Mouse (Mus musculus) intestine, embryonic 14.5 days (tissue): ENCODE measurements around the gene Lrrc28. TPM values are rescaled to one million over a fixed set of nuclear protein-coding genes. Genes with fewer than 3 reads are reported as not detected.

Source experiments
- ATAC-seq: fragments of 200-750 bp; cut with Nextera tagmentation; replicated peaks from 2 replicates; pipeline ENCODE4 v1.8.0; 2017; ENCODE audit warnings: low read depth, moderate number of reproducible peaks, moderate TSS enrichment, moderate library complexity; ENCODE audit not compliant: low FRiP score, low TSS enrichment
- DNase-seq: peaks from one replicate; pipeline ENCODE4 v3.0.0-alpha.2; 2018; ENCODE audit warnings: low spot score
- H3K27ac ChIP-seq: fragments of 300-500 bp; sonication (generic); 2 replicates; pipeline ENCODE4 v1.5.1; 2014; ENCODE audit warnings: low read depth, mild to moderate bottlenecking, control low read depth
- H3K27me3 ChIP-seq: fragments of 300-500 bp; sonication (generic); replicated peaks from 2 replicates; pipeline ENCODE4 v1.6.1; 2014; ENCODE audit warnings: low read length, control low read depth; ENCODE audit not compliant: control insufficient read depth, insufficient read depth
- H3K36me3 ChIP-seq: fragments of 300-500 bp; sonication (generic); 2 replicates; pipeline ENCODE4 v1.6.1; 2014; ENCODE audit warnings: low read length, control low read depth; ENCODE audit not compliant: control insufficient read depth, insufficient read depth
- H3K4me1 ChIP-seq: fragments of 300-500 bp; sonication (generic); replicated peaks from 2 replicates; pipeline ENCODE4 v1.6.1; 2014; ENCODE audit warnings: low read length, control low read depth, mixed read lengths; ENCODE audit not compliant: control insufficient read depth, insufficient read depth
- H3K4me2 ChIP-seq: fragments of 300-500 bp; sonication (generic); 2 replicates; pipeline ENCODE4 v1.6.1; 2014; ENCODE audit warnings: low read length
- H3K4me3 ChIP-seq: fragments of 300-500 bp; sonication (generic); 2 replicates; pipeline ENCODE4 v1.5.1; 2014; ENCODE audit warnings: low read depth, low read length, control low read depth, mixed read lengths
- H3K9ac ChIP-seq: fragments of 300-500 bp; sonication (generic); 2 replicates; pipeline ENCODE4 v1.6.1; 2014; ENCODE audit warnings: mild to moderate bottlenecking, low read length
- H3K9me3 ChIP-seq: fragments of 300-500 bp; sonication (generic); 2 replicates; pipeline ENCODE4 v1.6.1; 2016; ENCODE audit warnings: low read length, control low read depth; ENCODE audit not compliant: control insufficient read depth
- WGBS: fragments of 180-500 bp; shearing (Covaris S2); extraction: QIAGEN DNeasy Blood & Tissue Kit; methylation state at CpG from one replicate; pipeline ENCODE4 v1.1.7; 2014; 5-methylcytosine and 5-hydroxymethylcytosine counted together
- polyA plus RNA-seq: library from polyadenylated mRNA; unstranded; fragments of >200 nt; fragmentation: Nextera tagmentation; extraction: Ambion mirVana; gene quantifications from 2 replicates; pipeline ENCODE4 v1.2.1, GENCODE M21; 2014

The Lrrc28 gene
- polyA plus RNA-seq, result 12.4 and 14.1 TPM in 2 replicates

GRCm38 (mm10) chr7:67644833-67645680, at the start of gene Lrrc28:
Lrrc28 (minus strand) TSS chr7:67645268.
- ATAC-seq, result peak; percentile 99
- Histone ChIP-seq H3K36me3 (no peaks in the 10 kb centered on the region; the same call in 1 of the 2 replicates), H3K9ac (peak within 1 kb of the TSS; percentile 90), H3K9me3 (no peaks in the 10 kb centered on the region), H3K4me3 (peak within 1 kb of the TSS; percentile 97), H3K27ac (peak within 1 kb of the TSS; percentile 76), H3K4me2 (peak within 1 kb of the TSS; percentile 59), H3K4me1 (peaks cover 20% of the 10 kb centered on the region), H3K27me3 (no peaks in the 10 kb centered on the region)
- WGBS, result under 1% methylated on average over 55 of the region's 55 CpGs
- peak; percentile 99 for DNase-seq

GRCm38 (mm10) chr7:67692791-67693538, 47.9 kb upstream of the Lrrc28 start:
- H3K27ac ChIP-seq, result no peak overlapping the region
- no peaks in the 10 kb centered on the region for H3K9me3 ChIP-seq
- H3K4me2 ChIP-seq, result no peak overlapping the region
- peaks cover 7% of the 10 kb centered on the region; the same call in 1 of the 2 replicates for H3K36me3 ChIP-seq
- 93% methylated on average over 23 of the region's 23 CpGs for WGBS
- H3K4me1 ChIP-seq, result no peaks in the 10 kb centered on the region
- ATAC-seq (no peak), DNase-seq (no peak)
- H3K27me3 ChIP-seq, result no peaks in the 10 kb centered on the region
- H3K9ac ChIP-seq, result no peak overlapping the region
- no peak overlapping the region for H3K4me3 ChIP-seq

GRCm38 (mm10) chr7:67692141-67692540, 47.1 kb upstream of the Lrrc28 start:
- peaks cover 7% of the 10 kb centered on the region; the same call in 1 of the 2 replicates for H3K36me3 ChIP-seq
- H3K4me2 ChIP-seq, result no peak overlapping the region
- no peak overlapping the region for H3K4me3 ChIP-seq
- ATAC-seq (no peak), DNase-seq (no peak)
- 67% methylated on average over 3 of the region's 3 CpGs for WGBS
- H3K27me3 ChIP-seq, result no peaks in the 10 kb centered on the region
- H3K4me1 ChIP-seq, result no peaks in the 10 kb centered on the region
- H3K27ac ChIP-seq, result no peak overlapping the region
- no peaks in the 10 kb centered on the region for H3K9me3 ChIP-seq
- no peak overlapping the region for H3K9ac ChIP-seq

GRCm38 (mm10) chr7:67691036-67691435, 46.0 kb upstream of the Lrrc28 start:
- Histone ChIP-seq H3K9ac (no peak overlapping the region), H3K4me2 (no peak overlapping the region), H3K36me3 (peaks cover 7% of the 10 kb centered on the region; the same call in 1 of the 2 replicates), H3K4me1 (no peaks in the 10 kb centered on the region), H3K9me3 (no peaks in the 10 kb centered on the region), H3K27me3 (no peaks in the 10 kb centered on the region), H3K4me3 (no peak overlapping the region), H3K27ac (no peak overlapping the region)
- DNase-seq, result no peak
- whole genome bisulfite sequencing, result 64% methylated on average over 6 of the region's 6 CpGs
- no peak for ATAC-seq

- Histone ChIP-seq H3K27me3 (no peaks in the 10 kb centered on the region), H3K36me3 (peaks cover 14% of the 10 kb centered on the region), H3K27ac (no peak overlapping the region), H3K9me3 (0 out of 2 replicates have a peak, but pooled peaks cover 2% of the 10 kb centered on the region), H3K4me3 (no peak overlapping the region), H3K4me1 (no peaks in the 10 kb centered on the region), H3K4me2 (no peak overlapping the region), H3K9ac (no peak overlapping the region)
- no peak for ATAC-seq
- 90% methylated on average over 7 of the region's 7 CpGs for WGBS
- no peak for DNase-seq
Measured at GRCm38 (mm10) chr7:67689793-67690192, 44.7 kb upstream of the Lrrc28 start.

- H3K4me1 ChIP-seq, result no peaks in the 10 kb centered on the region
- no peak overlapping the region for H3K4me3 ChIP-seq
- no peak overlapping the region for H3K4me2 ChIP-seq
- 0 out of 2 replicates have a peak, but pooled peaks cover 2% of the 10 kb centered on the region for H3K9me3 ChIP-seq
- no peak overlapping the region for H3K27ac ChIP-seq
- no peaks in the 10 kb centered on the region for H3K27me3 ChIP-seq
- H3K36me3 ChIP-seq, result peaks cover 16% of the 10 kb centered on the region
- ATAC-seq (0 out of 2 replicates have a peak, but pooled peaks have one; percentile 32), DNase-seq (no peak)
- WGBS, result 23% methylated on average over 3 of the region's 3 CpGs
- no peak overlapping the region for H3K9ac ChIP-seq
Measured at GRCm38 (mm10) chr7:67688281-67688680, 43.2 kb upstream of the Lrrc28 start.

GRCm38 (mm10) chr7:67686545-67686944, 41.5 kb upstream of the Lrrc28 start:
- ATAC-seq (no peak), DNase-seq (no peak)
- Histone ChIP-seq H3K4me1 (no peaks in the 10 kb centered on the region), H3K4me2 (no peak overlapping the region), H3K27ac (no peak overlapping the region), H3K4me3 (no peak overlapping the region), H3K9me3 (0 out of 2 replicates have a peak, but pooled peaks cover 2% of the 10 kb centered on the region), H3K9ac (no peak overlapping the region), H3K36me3 (peaks cover 26% of the 10 kb centered on the region), H3K27me3 (no peaks in the 10 kb centered on the region)
- WGBS, result 92% methylated on average over 3 of the region's 3 CpGs

GRCm38 (mm10) chr7:67683006-67683405, 37.9 kb upstream of the Lrrc28 start:
- WGBS, result 84% methylated on average over 16 of the region's 16 CpGs
- ATAC-seq (no peak), DNase-seq (no peak)

More at GRCm38 (mm10) chr7:67683006-67683405, 37.9 kb upstream of the Lrrc28 start:
- Histone ChIP-seq H3K27ac (no peak overlapping the region), H3K9me3 (0 out of 2 replicates have a peak, but pooled peaks cover 2% of the 10 kb centered on the region), H3K27me3 (no peaks in the 10 kb centered on the region), H3K36me3 (peaks cover 34% of the 10 kb centered on the region), H3K4me1 (no peaks in the 10 kb centered on the region), H3K4me2 (no peak overlapping the region), H3K4me3 (no peak overlapping the region), H3K9ac (no peak overlapping the region)
